Mouse (Mus musculus): ENCODE measurements at regions not wholly inside any gene's neighbourhood (a gene's known extent, or its start where the extent isn't known, plus 50 kb on each side); places are given as distances from the start of the nearest gene placed in this dataset.

- no peak for DNase-seq (ENCODE audit: low read depth, low spot score)
These were observed 286.4 kb downstream of the Foxo1 start for GRCm38 (mm10) chr3:52554490-52554889.

GRCm38 (mm10) chr3:52548201-52548893 is 280.2 kb downstream of the Foxo1 start:
- DNase-seq (ENCODE audit: low read depth, low spot score) = no peak

- no peak for DNase-seq (ENCODE audit: low read depth, low spot score)
These were observed 277.9 kb downstream of the Foxo1 start for GRCm38 (mm10) chr3:52546035-52546434.

GRCm38 (mm10) chr3:52543006-52543405 is 274.9 kb downstream of the Foxo1 start:
- no peak for DNase-seq (ENCODE audit: low read depth, low spot score)

GRCm38 (mm10) chr3:52540862-52541380 is 272.8 kb downstream of the Foxo1 start:
- no peak for DNase-seq (ENCODE audit: low read depth, low spot score)

- DNase-seq (ENCODE audit: low read depth, low spot score) = no peak
These were observed 271.8 kb downstream of the Foxo1 start for GRCm38 (mm10) chr3:52539813-52540378.

- no peak for DNase-seq (ENCODE audit: low read depth, low spot score)
These were observed 270.2 kb downstream of the Foxo1 start for GRCm38 (mm10) chr3:52538306-52538705.

- no peak for DNase-seq (ENCODE audit: low read depth, low spot score)
These were observed 269.3 kb downstream of the Foxo1 start for GRCm38 (mm10) chr3:52537362-52537911.

GRCm38 (mm10) chr3:52535411-52536021 is 267.4 kb downstream of the Foxo1 start:
- DNase-seq (ENCODE audit: low read depth, low spot score) = no peak

GRCm38 (mm10) chr3:52534118-52534517 is 266.0 kb downstream of the Foxo1 start:
- no peak for DNase-seq (ENCODE audit: low read depth, low spot score)

GRCm38 (mm10) chr3:52531686-52532351 is 263.7 kb downstream of the Foxo1 start:
- no peak for DNase-seq (ENCODE audit: low read depth, low spot score)

- no peak for DNase-seq (ENCODE audit: low read depth, low spot score)
These were observed 262.4 kb downstream of the Foxo1 start for GRCm38 (mm10) chr3:52530406-52530970.

- no peak for DNase-seq (ENCODE audit: low read depth, low spot score)
These were observed 261.0 kb downstream of the Foxo1 start for GRCm38 (mm10) chr3:52529136-52529535.

GRCm38 (mm10) chr3:52528521-52528920 is 260.4 kb downstream of the Foxo1 start:
- DNase-seq (ENCODE audit: low read depth, low spot score) = no peak

- DNase-seq (ENCODE audit: low read depth, low spot score) = no peak
These were observed 259.6 kb downstream of the Foxo1 start for GRCm38 (mm10) chr3:52527781-52528180.

GRCm38 (mm10) chr3:52527010-52527754 is 259.0 kb downstream of the Foxo1 start:
- DNase-seq (ENCODE audit: low read depth, low spot score) = no peak

- no peak for DNase-seq (ENCODE audit: low read depth, low spot score)
These were observed 254.8 kb downstream of the Foxo1 start for GRCm38 (mm10) chr3:52522886-52523285.

GRCm38 (mm10) chr3:52520609-52520947 is 252.4 kb downstream of the Foxo1 start:
- DNase-seq (ENCODE audit: low read depth, low spot score) = no peak

GRCm38 (mm10) chr3:52519910-52520608 is 251.9 kb downstream of the Foxo1 start:
- DNase-seq (ENCODE audit: low read depth, low spot score) = no peak

GRCm38 (mm10) chr3:52517808-52518207 is 249.7 kb downstream of the Foxo1 start:
- no peak for DNase-seq (ENCODE audit: low read depth, low spot score)

All from ZHBTc4 (cell line).